24 mouse cellular contexts compared by ENCODE assay signal in the genomic region with DNA sequence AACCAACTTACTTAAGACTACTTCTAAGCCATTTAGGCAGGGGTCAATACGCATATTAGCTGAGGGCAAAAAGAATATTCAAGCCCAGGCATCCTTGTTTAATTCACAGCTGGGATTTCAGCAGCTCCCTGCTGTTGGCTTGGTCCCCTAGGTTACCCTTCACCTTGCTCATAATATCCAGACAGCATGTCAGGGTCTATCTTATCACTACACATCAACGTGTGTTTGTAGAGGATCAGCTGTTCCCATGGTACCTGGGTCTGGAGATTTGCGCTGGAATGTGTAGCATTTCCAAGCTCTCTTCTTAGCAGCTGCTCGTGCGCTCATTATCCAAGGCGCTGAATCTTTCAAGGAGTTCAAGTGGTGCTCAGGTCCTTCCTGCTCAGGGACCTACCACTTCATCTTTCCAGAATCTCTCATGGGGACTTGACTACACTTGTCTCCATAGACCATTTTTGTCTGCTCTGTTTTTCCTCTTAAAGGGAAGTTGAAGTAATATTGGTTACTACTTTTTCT.
DNase-seq lines count a peak whose midpoint lies in the region; ATAC-seq lines count a peak whose summit lies in the region.
"Had no signal": no experiment of that assay in that cellular context is flagged by ENCODE, and none has a peak within 500 bp of the region (broad histone marks: within the 10 kb centered on the region; RNA-seq: fewer than 3 reads in every experiment).

No protein-coding gene starts in this region.

- H3K9ac ChIP-seq in forebrain, embryonic 12.5 days = no peak overlapping the region
- no peak overlapping the region for H3K9ac ChIP-seq in forebrain, embryonic 16.5 days (replicated peaks; ENCODE audit: low read depth, low read length)
- no peak overlapping the region for H3K9ac ChIP-seq in midbrain, embryonic 16.5 days (ENCODE audit: low read depth, low read length)
- H3K9ac ChIP-seq: forebrain, embryonic 15.5 days; heart, embryonic 12.5 days; kidney, embryonic 15.5 days had no signal

- H3K4me1 ChIP-seq in forebrain, embryonic 12.5 days = no peaks in the 10 kb centered on the region
- H3K4me1 ChIP-seq in forebrain, embryonic 16.5 days (replicated peaks; ENCODE audit: control insufficient read depth, insufficient read depth, low read length) = no peaks in the 10 kb centered on the region
- H3K4me1 ChIP-seq in midbrain, embryonic 10.5 days = peaks cover 5% of the 10 kb centered on the region
- H3K4me1 ChIP-seq in midbrain, embryonic 16.5 days (ENCODE audit: control insufficient read depth, insufficient read depth, low read length) = no peaks in the 10 kb centered on the region
- H3K4me1 ChIP-seq: forebrain, embryonic 15.5 days; kidney, embryonic 15.5 days had no signal

- 68% methylated on average over 6 of the region's 6 CpGs for WGBS in forebrain, embryonic 12.5 days
- WGBS in forebrain, embryonic 16.5 days = 69% methylated on average over 6 of the region's 6 CpGs
- 63% methylated on average over 6 of the region's 6 CpGs for WGBS in midbrain, embryonic 10.5 days
- WGBS in midbrain, embryonic 16.5 days = 39% methylated on average over 6 of the region's 6 CpGs

- ATAC-seq in forebrain, embryonic 12.5 days (ENCODE audit: low FRiP score) = peak; percentile 46; the same call in 1 of the 2 replicates
- no peak for ATAC-seq in forebrain, embryonic 16.5 days
- no peak for ATAC-seq in midbrain, embryonic 16.5 days
- ATAC-seq: forebrain, embryonic 15.5 days had no signal

- H3K4me2 ChIP-seq in forebrain, embryonic 12.5 days = no peak overlapping the region
- H3K4me2 ChIP-seq in forebrain, embryonic 16.5 days (ENCODE audit: low read length) = no peak overlapping the region
- H3K4me2 ChIP-seq in midbrain, embryonic 16.5 days (ENCODE audit: low read length) = no peak overlapping the region
- H3K4me2 ChIP-seq: forebrain, embryonic 15.5 days; heart, embryonic 12.5 days; kidney, embryonic 15.5 days had no signal

- no peak overlapping the region for H3K4me3 ChIP-seq in forebrain, embryonic 12.5 days (replicated peaks)
- H3K4me3 ChIP-seq in forebrain, embryonic 16.5 days (replicated peaks; ENCODE audit: low read length) = no peak overlapping the region
- H3K4me3 ChIP-seq in midbrain, embryonic 10.5 days = no peak overlapping the region
- H3K4me3 ChIP-seq in midbrain, embryonic 16.5 days (ENCODE audit: low read depth, low read length) = no peak overlapping the region
- H3K4me3 ChIP-seq: forebrain, embryonic 15.5 days; heart, embryonic 12.5 days; kidney, embryonic 15.5 days had no signal

- DNase-seq in midbrain, embryonic 10.5 days (ENCODE audit: low spot score) = peak; percentile 49
- DNase-seq in mesoderm, embryonic 11.5 days (ENCODE audit: low read depth, low spot score) = peak; percentile 22
- peak; percentile 40 for DNase-seq in yolk sac, embryonic 10.5 days (ENCODE audit: low spot score)
- no peak for DNase-seq in thymus, adult 18-20 months
- DNase-seq: adrenal gland, adult 2 months; B cell, adult 2 months; cerebellum, adult 18-20 months; cerebellum, postnatal 25 days; gastrocnemius, postnatal 25 days; heart, adult 18-20 months; heart, postnatal 10 days; kidney, adult 11 months; kidney, postnatal 36 days; layer of hippocampus, postnatal 36 days; right cerebral cortex, postnatal 25 days; spleen, adult 18-20 months had no signal

- no peak overlapping the region for H3K27ac ChIP-seq in forebrain, embryonic 12.5 days
- H3K27ac ChIP-seq in forebrain, embryonic 16.5 days (ENCODE audit: low read length) = no peak overlapping the region
- H3K27ac ChIP-seq in midbrain, embryonic 10.5 days (replicated peaks) = no peak overlapping the region
- H3K27ac ChIP-seq in midbrain, embryonic 16.5 days (ENCODE audit: low read length) = no peak overlapping the region
- H3K27ac ChIP-seq: forebrain, embryonic 15.5 days; kidney, embryonic 15.5 days had no signal

- no peaks in the 10 kb centered on the region for H3K9me3 ChIP-seq in forebrain, embryonic 12.5 days
- no peaks in the 10 kb centered on the region for H3K9me3 ChIP-seq in forebrain, embryonic 16.5 days (ENCODE audit: control insufficient read depth, low read length)
- no peaks in the 10 kb centered on the region for H3K9me3 ChIP-seq in midbrain, embryonic 10.5 days (replicated peaks)
- no peaks in the 10 kb centered on the region for H3K9me3 ChIP-seq in midbrain, embryonic 16.5 days (replicated peaks; ENCODE audit: control insufficient read depth, low read length, poor library complexity, severe bottlenecking)
- H3K9me3 ChIP-seq: forebrain, embryonic 15.5 days; heart, embryonic 12.5 days; kidney, embryonic 15.5 days had no signal

- H3K27me3 ChIP-seq in forebrain, embryonic 12.5 days = no peaks in the 10 kb centered on the region
- H3K27me3 ChIP-seq in forebrain, embryonic 16.5 days (replicated peaks; ENCODE audit: control insufficient read depth, insufficient read depth, low read length) = no peaks in the 10 kb centered on the region
- no peaks in the 10 kb centered on the region for H3K27me3 ChIP-seq in midbrain, embryonic 10.5 days (ENCODE audit: low read depth, poor library complexity, severe bottlenecking)
- H3K27me3 ChIP-seq in midbrain, embryonic 16.5 days (ENCODE audit: control insufficient read depth, insufficient read depth, low read depth, low read length) = no peaks in the 10 kb centered on the region
- H3K27me3 ChIP-seq: CH12.LX; forebrain, embryonic 15.5 days; heart, embryonic 12.5 days; kidney, embryonic 15.5 days had no signal

- H3K36me3 ChIP-seq in forebrain, embryonic 12.5 days (replicated peaks) = no peaks in the 10 kb centered on the region
- H3K36me3 ChIP-seq in forebrain, embryonic 16.5 days (ENCODE audit: control insufficient read depth, insufficient read depth) = no peaks in the 10 kb centered on the region
- no peaks in the 10 kb centered on the region for H3K36me3 ChIP-seq in midbrain, embryonic 10.5 days
- no peaks in the 10 kb centered on the region for H3K36me3 ChIP-seq in midbrain, embryonic 16.5 days (ENCODE audit: control insufficient read depth, insufficient read depth, low read length)
- H3K36me3 ChIP-seq: forebrain, embryonic 15.5 days; G1E; heart, embryonic 12.5 days; kidney, embryonic 15.5 days had no signal

Comparison
In these comparisons a context has a peak if more than half of its experiments do, and no peak if none do; other contexts are left out.
1. DNase-seq: peak in midbrain, embryonic 10.5 days (single experiment), mesoderm, embryonic 11.5 days (single experiment) and yolk sac, embryonic 10.5 days (single experiment); none in thymus, adult 18-20 months (0 of 2).